Mouse (Mus musculus): ENCODE results near the gene Hist1h4c.

Hist1h4c gene

DNA sequence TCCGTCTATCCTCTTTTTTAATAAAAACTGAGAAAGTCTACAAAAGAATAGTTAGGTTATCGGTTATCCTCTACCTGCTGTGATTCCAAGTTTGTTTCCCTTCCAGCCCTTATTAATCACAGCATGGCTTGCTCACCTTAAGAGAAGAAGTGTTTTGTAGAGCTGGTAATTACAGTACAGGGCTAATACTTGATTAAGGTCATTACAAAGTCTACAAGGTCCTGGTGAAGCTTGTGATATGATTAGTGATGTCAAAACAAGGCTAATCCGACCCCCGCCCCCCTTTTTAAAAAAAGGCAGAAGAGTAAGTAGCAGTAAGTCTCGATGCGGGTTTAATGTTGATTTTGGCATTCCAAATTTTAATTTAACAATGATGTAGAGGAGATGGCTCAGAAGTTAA, 742 bp upstream of the Hist1h4c start:
- in situ Hi-C loops (cut with MboI, MseI): no loop called here

DNA sequence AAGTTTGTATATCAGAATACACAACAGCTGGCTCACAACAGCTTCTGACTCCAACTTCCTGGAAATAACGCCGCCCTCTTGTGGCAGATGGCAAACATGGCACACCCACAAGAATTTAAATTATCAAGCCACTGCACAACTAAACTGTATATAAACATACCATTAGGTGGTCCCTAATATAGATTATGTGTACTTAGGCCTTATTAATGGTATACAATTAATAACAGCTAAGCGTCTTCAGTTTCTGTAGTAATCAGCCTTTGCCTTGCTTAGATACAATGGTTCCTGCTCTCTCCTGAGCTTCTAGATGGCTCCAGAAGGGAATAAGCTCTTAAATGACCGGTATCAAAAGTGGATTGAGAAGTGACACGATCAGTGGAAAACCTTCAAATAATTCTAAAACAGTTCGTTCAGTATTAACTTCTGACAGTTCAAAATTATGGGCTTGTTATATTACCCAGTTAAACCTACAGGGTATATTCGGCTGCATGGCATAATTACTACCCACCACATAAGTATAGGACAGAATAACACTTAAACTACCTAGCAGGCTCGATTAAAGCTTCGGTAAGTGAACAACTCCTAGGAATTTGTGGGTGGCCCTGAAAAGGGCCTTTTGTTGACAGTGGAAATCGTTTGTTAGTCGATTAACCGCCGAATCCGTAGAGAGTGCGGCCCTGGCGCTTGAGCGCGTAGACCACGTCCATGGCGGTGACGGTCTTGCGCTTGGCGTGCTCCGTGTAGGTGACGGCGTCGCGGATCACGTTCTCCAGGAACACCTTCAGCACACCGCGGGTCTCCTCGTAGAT, 559 bp downstream of the Hist1h4c start:
- in situ Hi-C loops (cut with MboI, MseI): no loop called here

DNA sequence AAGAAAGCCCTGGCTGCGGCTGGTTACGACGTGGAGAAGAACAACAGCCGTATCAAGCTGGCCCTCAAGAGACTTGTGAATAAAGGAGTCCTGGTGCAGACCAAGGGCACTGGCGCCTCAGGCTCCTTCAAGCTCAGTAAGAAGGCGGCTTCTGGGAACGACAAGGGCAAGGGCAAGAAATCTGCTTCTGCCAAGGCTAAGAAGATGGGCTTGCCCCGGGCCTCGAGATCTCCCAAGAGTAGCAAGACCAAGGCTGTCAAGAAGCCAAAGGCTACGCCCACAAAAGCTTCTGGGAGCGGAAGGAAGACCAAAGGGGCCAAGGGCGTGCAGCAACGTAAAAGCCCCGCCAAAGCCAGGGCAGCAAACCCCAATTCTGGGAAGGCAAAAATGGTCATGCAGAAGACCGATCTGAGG, 2.2 kb downstream of the Hist1h4c start:
- in situ Hi-C loops (cut with MboI, MseI): no loop called here

DNA sequence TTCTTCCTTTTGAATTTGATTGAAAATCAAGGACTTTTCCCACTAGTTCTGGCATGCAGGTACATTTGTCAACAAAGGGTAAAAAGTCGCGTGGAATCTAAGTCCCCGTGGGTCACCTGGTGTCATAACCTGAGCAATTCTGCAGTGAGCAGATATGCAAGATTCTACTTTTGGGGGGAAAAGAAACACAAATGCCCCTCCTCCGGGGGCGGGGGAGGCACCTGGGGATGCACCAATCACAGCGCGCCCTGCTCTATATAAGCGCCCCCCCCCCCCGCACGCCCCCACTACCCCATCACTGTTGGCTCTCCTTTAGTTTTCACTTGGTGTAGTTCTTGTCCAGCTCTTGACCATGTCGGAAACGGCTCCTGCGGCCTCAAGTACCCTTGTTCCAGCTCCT, 2.7 kb downstream of the Hist1h4c start, which contains the start of gene Hist1h1t:
TSS of gene Hist1h1t (plus strand) at position 301 of the 400 bp plus-strand sequence.
- in situ Hi-C loops (cut with MboI, MseI): no loop called here

DNA sequence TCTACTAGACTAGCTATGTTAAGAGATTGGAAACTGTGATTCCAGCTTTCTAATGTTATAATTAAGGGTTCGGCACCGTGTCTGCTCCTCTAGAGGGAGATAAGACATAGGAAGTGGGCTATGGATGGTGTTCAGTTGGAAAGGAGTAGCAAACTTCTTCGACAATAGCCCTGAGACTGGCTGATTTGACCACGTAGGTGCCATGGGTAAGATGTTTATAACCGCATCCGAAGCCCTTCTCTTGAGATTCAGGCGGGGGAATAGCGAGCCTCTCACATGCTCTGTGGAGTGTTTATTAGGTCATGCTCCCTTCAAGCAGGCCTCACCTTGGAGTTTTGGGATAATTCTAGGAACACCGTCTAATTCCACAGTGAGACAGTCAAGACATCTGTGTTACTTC, 3.3 kb downstream of the Hist1h4c start:
- in situ Hi-C loops (cut with MboI, MseI): loop anchor here in 1 of 2 experiments (5.0 kb wide), 1 partner anchor 37 kb away; no protein-coding TSS in a partner anchor

DNA sequence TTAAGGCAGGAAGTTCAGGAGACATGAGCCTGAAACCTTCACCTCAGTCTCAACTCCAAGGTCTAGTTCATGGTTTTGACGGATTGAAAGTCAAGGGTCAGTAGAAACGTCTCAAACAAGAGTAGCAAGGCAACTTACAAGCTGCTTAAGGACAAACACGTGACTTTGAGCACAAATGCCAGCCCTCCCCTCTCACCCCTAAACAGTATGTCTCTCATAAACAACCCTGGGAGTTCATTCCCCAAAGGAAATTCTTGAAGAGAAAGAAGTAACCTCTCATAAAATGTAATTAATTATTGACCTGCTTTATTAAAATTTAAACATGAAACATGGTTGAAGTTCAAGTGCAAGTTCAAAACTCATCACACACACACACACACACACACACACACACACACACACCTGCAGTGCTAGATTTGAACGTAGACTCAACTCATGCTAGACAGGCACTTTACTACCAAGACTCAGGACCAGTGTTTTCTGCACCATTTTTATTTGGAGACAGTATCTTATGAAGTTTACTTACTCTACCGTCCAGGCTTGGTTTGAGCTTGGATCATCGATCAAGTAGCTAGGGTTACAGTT, 4.3 kb downstream of the Hist1h4c start:
- in situ Hi-C loops (cut with MboI, MseI): loop anchor here in 1 of 2 experiments (5.0 kb wide), 1 partner anchor 38 kb away; no protein-coding TSS in a partner anchor

DNA sequence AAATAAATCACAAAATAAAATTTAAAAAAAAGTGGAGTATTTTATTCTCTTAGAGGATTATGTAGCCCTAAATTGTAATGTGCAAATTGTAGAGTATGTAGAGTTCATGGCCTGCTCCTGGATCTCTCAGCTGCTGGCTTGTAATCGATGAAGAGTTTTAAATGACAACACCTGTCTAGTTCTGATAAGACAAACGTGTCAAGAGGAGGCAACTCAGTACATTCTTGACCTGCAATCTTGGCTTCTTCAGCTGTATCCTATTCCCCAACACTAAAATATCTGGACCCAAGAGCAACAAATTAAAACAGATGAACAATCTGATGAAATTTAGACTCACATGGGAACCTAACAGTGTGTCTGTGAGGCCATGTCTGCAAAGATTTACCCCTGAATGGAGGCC, 8.8 kb downstream of the Hist1h4c start:
- in situ Hi-C loops (cut with MboI, MseI): no loop called here

DNA sequence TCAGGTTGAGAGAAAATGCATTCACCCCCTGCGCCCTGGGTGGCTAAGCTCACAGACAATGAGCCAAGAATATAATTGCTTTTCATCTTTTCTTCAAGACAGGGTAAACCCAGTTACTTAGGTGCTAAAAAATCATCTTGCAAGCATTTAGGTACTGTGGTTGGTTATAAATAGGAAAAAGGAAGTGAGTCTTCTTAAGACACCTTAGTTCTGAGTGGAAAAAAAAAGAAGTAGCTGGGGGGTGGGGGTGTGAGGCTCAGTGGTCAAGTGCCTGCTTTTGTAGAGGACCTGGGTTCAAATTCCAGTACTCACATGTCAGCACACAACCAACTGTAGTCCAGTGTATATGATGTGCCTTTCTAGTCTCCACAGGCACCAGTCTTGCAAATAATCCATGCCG, 9.3 kb downstream of the Hist1h4c start:
- in situ Hi-C loops (cut with MboI, MseI): no loop called here

DNA sequence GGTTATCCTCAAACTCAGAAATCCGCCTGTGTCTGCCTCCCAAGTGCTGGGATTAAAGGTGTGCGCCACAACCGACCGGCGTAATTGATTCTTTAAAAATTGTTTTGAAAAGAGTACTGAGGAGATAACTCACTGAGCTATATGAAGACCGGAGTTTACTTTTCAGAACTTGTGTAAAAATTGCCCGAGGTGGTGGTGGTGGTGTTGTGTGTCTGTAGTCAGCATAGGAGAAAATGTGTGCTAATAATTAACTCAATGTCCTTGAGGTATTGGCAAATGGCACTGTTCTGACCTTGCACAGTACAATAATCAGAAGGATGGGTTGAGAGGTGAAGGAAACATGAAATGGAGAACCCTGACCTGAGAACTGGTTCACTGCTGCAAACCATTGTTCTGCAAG, 10.3 kb downstream of the Hist1h4c start:
- in situ Hi-C loops (cut with MboI, MseI): no loop called here

DNA sequence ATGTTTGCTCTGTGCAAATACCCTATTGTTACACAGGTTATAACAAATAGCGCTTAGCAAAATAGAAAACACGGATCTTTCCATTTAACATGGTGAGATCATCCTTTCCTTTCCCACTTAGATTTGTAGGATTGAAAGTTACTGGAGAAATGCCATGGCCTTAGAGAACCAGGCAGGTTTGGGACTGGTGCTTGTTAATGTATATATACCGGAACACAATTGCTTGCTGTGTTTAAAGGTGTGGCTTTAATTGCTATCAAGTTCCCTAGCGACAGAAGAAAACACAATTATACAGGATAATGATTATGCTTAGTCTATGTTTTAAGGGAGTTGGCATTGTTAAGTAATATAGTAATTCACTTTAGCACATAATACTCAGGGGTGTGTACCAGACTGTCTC, 11.1 kb downstream of the Hist1h4c start:
- in situ Hi-C loops (cut with MboI, MseI): no loop called here

DNA sequence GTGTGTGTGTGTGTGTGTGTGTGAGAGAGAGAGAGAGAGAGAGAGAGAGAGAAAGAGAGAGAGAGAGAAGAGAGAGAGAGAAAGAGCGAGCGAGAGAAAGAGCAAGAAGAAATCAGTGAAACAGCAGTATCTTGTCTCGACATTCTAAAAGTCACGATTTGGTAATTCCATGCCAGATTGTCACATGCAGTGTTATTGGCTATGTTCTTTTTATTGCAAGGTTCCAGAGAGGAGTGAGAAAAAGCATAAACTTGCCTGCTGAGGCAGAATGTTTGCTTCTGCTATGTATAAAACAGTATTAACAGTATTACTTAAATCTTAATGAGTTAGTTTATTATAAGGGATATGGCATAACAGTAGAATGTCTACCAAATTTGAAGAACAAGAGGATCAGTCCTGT, 12.3 kb downstream of the Hist1h4c start:
- in situ Hi-C loops (cut with MboI, MseI): no loop called here

DNA sequence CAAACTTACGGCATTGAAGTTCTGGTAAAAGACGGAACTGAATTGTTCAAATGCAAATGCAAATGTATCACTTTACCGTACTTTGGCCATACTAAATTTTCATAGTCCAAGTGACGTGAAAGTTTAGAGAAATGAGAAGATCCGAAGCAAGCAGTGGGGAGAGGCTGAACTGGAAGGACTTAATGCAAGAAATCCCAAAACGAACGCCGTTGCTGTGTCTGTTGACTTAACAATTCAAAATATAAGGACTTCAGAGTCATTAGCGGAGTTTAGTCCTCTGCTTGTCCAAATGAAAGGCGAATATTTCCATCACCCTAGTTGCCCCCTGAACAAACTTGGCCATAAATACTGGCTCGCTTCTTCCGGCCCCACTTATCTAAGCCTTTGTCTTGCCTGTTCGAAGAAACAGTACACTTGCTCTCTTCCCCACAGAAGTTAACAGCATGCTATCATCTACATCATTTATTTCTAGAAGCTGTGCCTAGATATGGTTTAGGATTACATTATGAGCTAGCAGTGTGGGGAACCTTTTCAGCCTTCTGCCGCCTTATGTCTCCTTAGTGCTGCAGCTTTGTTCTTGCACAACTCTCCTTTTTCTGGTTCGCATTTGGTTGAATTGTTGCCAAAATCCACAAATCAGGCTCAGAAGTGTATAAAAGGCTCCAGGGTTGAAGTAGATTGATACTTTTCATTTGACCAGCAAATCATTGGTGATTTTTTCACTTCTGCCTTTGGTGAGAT, 13.0 kb downstream of the Hist1h4c start:
- in situ Hi-C loops (cut with MboI, MseI): no loop called here

DNA sequence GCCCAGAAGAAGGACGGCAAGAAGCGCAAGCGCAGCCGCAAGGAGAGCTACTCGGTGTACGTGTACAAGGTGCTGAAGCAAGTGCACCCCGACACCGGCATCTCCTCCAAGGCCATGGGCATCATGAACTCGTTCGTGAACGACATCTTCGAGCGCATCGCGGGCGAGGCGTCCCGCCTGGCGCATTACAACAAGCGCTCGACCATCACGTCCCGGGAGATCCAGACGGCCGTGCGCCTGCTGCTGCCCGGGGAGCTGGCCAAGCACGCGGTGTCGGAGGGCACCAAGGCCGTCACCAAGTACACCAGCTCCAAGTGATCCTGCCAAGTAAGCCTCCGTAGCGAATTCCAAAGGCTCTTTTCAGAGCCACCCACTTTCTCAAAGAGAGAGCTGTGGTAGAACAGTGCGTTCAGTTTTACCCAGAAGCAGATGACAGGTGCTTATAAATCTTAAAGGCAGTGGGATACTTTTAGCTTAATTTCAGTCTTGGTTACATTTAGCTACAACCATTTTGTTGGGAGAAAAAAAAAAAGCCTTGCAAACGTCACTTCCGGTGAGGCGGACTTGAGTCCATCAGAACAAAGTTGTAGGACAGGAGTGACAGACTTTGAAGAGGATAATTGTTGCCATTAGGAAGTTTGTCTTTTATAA, 13.8 kb downstream of the Hist1h4c start:
- in situ Hi-C loops (cut with MboI, MseI): loop anchor here (5.0 kb wide), 4 partner anchors 52 to 1967 kb away; partner anchors contain the start of genes Hist1h2ad (in 1 of the 2), Hist1h2ae (in 1 of the 2), Hist1h2ag (in 1 of the 2) and Hist1h2ai (in 1 of the 2)

DNA sequence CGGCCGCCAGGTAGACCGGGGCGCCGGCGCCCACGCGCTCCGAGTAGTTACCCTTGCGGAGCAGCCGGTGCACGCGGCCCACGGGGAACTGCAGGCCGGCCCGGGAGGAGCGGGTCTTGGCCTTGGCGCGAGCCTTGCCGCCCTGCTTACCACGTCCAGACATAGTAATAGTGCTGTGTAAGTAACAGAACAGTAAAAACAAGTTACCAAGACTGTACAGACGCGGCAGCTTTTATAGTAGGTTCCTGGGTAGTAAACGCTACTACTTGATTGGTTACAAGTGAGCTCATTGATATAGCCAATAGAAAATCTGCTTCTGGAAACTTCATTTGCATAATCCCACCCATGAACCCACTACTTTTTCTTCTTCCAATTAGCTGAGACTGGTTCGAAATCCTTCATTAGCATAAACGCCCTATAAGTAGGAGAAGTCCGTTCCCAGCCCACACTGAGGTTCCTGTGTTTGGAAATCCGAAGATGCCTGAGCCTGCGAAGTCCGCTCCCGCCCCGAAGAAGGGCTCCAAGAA, 14.4 kb downstream of the Hist1h4c start, which contains the start of the genes Hist1h2ac and Hist1h2bc:
TSS of gene Hist1h2ac (minus strand) at position 194 of the 527 bp plus-strand sequence.
TSS of gene Hist1h2bc (plus strand) at position 445 of the 527 bp plus-strand sequence.
- in situ Hi-C loops (cut with MboI, MseI): loop anchor here (5.0 kb wide), 4 partner anchors 52 to 1967 kb away; partner anchors contain the start of genes Hist1h2ad (in 1 of the 2), Hist1h2ae (in 1 of the 2), Hist1h2ag (in 1 of the 2) and Hist1h2ai (in 1 of the 2)

DNA sequence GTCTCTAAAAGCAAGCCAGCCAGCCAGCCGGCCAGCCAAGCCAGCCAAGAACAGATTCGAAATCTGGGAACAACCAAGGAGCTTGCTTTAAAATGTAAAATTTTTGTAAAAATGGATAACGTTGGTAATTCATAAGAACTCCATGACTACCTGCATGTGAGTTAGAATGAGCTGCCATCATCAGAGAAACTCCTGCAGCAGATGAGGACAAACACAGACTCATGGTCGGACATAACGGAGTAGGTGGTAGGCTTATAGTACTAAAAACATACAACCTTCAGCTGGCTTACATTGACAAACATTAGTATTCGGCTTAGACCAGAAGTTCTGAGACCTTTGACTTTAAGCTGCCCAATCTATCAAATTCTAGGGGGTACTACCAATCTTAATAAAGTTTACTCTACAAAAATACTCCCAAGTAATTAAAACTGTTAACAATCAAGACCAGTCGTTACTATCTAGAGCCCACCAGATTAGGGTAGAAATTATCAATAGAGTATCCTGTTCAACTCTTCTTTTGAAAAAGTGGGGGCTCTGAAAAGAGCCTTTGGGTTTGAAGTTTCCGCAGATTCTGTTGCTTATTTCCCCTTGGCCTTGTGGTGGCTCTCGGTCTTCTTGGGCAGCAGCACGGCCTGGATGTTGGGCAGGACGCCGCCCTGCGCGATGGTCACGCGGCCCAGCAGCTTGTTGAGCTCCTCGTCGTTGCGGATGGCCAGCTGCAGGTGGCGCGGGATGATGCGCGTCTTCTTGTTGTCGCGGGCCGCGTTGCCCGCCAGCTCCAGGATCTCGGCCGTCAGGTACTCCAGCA, 15.1 kb downstream of the Hist1h4c start:
- in situ Hi-C loops (cut with MboI, MseI): loop anchor here (5.0 kb wide), 4 partner anchors 51 to 1966 kb away; partner anchors contain the start of genes Hist1h2ad (in 1 of the 2), Hist1h2ae (in 1 of the 2), Hist1h2ag (in 1 of the 2) and Hist1h2ai (in 1 of the 2)

DNA sequence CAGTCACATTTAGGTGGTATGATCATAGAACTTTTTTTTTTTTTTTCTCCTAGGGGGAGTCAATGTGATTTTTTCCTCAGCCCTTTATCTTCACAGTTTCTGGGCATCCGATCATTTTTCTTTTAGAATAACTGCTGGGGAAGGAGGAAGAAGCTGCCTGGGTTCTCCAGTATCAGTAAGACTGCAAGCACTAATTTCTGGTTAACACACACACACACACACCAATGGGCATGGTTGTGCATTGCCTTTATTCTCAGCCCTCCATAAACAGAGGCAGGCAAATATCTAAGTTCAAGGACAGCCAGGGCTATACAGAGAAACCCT, 15.7 kb downstream of the Hist1h4c start:
- in situ Hi-C loops (cut with MboI, MseI): loop anchor here (5.0 kb wide), 4 partner anchors 50 to 1965 kb away; partner anchors contain the start of genes Hist1h2ad (in 1 of the 2), Hist1h2ae (in 1 of the 2), Hist1h2ag (in 1 of the 2) and Hist1h2ai (in 1 of the 2)

DNA sequence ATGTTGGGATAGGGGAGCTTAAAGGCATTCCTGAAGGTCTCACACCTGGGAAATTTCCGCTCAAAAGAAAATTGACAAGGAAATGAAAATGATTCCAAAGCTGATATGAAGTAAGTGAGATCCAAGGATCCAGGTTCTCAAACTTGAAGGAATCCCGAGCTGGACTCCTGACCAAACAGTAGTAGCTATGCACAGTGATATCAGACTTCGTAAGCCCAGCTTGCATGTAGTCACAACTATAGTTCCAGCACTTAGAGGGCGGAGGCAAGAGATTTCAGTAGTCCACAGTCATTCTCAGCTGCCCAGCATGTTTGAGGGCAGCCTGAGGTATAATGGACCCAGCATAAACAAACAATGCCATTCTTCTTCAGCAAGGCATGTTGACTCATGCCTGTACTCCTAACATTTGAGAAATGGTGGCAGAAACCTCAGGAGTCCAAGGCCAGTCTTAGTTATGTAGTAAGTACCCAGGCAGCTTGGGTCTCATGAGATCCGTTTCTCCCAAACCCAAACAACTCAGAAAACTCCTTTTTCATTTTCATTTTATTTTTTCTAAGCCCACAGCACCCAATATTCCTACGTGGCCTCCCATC, 16.2 kb downstream of the Hist1h4c start:
- in situ Hi-C loops (cut with MboI, MseI): loop anchor here (5.0 kb wide), 4 partner anchors 50 to 1965 kb away; partner anchors contain the start of genes Hist1h2ad (in 1 of the 2), Hist1h2ae (in 1 of the 2), Hist1h2ag (in 1 of the 2) and Hist1h2ai (in 1 of the 2)

DNA sequence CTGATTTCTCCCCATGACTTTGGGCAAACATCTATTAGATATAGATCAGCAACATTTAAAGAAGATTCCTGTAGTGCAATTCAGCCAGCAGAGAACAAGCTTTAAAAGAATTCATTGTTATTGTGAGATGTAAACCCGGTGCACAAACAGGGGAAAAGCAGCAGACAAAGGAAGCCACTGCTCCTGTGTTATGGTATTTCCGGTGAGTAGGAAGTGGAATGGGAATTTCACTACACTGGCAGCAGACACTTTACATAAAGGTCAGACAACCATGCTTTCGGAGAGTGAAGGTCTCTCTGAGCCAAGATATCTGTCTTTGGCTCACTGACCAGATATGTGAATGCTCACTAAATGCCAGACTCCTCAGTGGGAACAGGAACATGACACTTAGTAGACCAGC, 35.7 kb downstream of the Hist1h4c start:
- in situ Hi-C loops (cut with MboI, MseI): no loop called here

All from T-helper 17 cell (primary cell).